Mouse (Mus musculus): ENCODE data around the gene Cope. TPM values are rescaled to one million over a fixed set of nuclear protein-coding genes. Genes with fewer than 3 reads are reported as not detected.

Gene Cope
- polyA plus RNA-seq, 2 experiments = 371 to 379 TPM

- TF ChIP-seq POLR2A (IDR thresholded peaks at IDR 0.05; ENCODE audit: borderline replicate concordance, extremely low read depth, insufficient read depth, insufficient read length) = no peak
- Histone ChIP-seq H3K27ac (replicated peaks; ENCODE audit: low read depth, low read length) (no peak overlapping the region), H3K9me3 (ENCODE audit: control insufficient read depth, low read length) (no peaks in the 10 kb centered on the region), H3K27me3 (ENCODE audit: control insufficient read depth, insufficient read depth, low read length) (no peaks in the 10 kb centered on the region), H3K4me3 (replicated peaks; ENCODE audit: low read length) (no peak overlapping the region), H3K9ac (ENCODE audit: low read depth, low read length, severe bottlenecking) (no peak overlapping the region), H3K4me1 (ENCODE audit: control insufficient read depth, insufficient read depth, low read length) (no peaks in the 10 kb centered on the region), H3K36me3 (ENCODE audit: control insufficient read depth, insufficient read depth, low read length) (peaks cover 30% of the 10 kb centered on the region), H3K4me2 (replicated peaks; ENCODE audit: low read depth, low read length, severe bottlenecking) (no peak overlapping the region)
- ATAC-seq (ENCODE audit: low FRiP score, low read depth) (no peak), DNase-seq (ENCODE audit: low spot score) (no peak)
- 80% methylated on average over 3 of the region's 3 CpGs for WGBS
Measured at GRCm38 (mm10) chr8:70267674-70268073, 34.6 kb upstream of the Cope start.

- peaks cover 23% of the 10 kb centered on the region for H3K36me3 ChIP-seq (ENCODE audit: control insufficient read depth, insufficient read depth, low read length)
- ATAC-seq (ENCODE audit: low FRiP score, low read depth) = no peak
- no peaks in the 10 kb centered on the region for H3K4me1 ChIP-seq (ENCODE audit: control insufficient read depth, insufficient read depth, low read length)
- H3K9me3 ChIP-seq (ENCODE audit: control insufficient read depth, low read length) = no peaks in the 10 kb centered on the region
- no peak for TF ChIP-seq POLR2A (IDR thresholded peaks at IDR 0.05; ENCODE audit: borderline replicate concordance, extremely low read depth, insufficient read depth, insufficient read length)
- no peak overlapping the region for H3K4me2 ChIP-seq (replicated peaks; ENCODE audit: low read depth, low read length, severe bottlenecking)
- no peak overlapping the region for H3K9ac ChIP-seq (ENCODE audit: low read depth, low read length, severe bottlenecking)
- 64% methylated on average over 5 of the region's 5 CpGs for WGBS
- H3K4me3 ChIP-seq (replicated peaks; ENCODE audit: low read length) = no peak overlapping the region
- H3K27ac ChIP-seq (replicated peaks; ENCODE audit: low read depth, low read length) = no peak overlapping the region
- H3K27me3 ChIP-seq (ENCODE audit: control insufficient read depth, insufficient read depth, low read length) = no peaks in the 10 kb centered on the region
- no peak for DNase-seq (ENCODE audit: low spot score)
Measured at GRCm38 (mm10) chr8:70268311-70268710, 34.0 kb upstream of the Cope start.

DNA sequence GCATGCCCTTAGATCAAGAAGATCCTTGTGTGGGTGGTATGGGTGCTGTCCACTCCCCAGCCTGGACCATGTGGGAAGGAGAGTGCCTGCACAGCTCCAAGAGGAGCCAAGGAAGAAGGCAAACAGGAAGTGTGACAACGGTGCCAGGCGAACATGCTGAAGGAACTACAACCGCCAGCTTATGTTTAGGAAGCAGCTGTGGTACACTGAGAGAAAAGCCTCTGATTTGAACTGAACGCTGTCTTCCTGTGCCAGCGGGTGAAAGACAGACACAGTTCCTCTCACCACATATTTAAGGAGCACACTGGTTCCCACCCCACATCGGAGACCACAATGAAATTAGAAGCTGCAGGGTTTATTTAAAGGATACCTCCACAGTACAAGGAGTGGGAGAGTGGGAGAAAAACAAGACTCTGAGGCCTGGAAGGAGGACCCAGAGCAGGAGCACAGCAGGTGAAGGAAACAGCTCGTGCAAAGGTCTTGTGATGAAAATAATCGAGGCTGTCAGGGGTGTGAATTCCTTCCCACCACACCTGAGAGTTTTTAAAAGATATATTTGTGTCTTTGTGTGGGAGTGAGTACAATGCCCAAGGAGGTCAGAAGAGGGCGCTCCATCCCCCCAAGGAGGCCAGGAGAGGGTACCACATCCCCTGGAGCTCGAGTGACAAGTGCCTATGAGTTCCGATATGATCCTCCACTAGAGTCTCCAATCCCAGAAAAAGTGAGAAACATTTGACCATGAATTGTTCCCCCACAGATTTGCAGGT, 33.3 kb upstream of the Cope start:
- no peaks in the 10 kb centered on the region for H3K27me3 ChIP-seq (ENCODE audit: control insufficient read depth, insufficient read depth, low read length)

GRCm38 (mm10) chr8:70272949-70273348, 29.4 kb upstream of the Cope start:
- no peak for DNase-seq (ENCODE audit: low spot score)

More for the DNA sequence above, 33.3 kb upstream of the Cope start:
- Histone ChIP-seq H3K9ac (ENCODE audit: low read depth, low read length, severe bottlenecking) (no peak overlapping the region), H3K4me2 (replicated peaks; ENCODE audit: low read depth, low read length, severe bottlenecking) (no peak overlapping the region), H3K27ac (replicated peaks; ENCODE audit: low read depth, low read length) (no peak overlapping the region), H3K36me3 (ENCODE audit: control insufficient read depth, insufficient read depth, low read length) (peaks cover 17% of the 10 kb centered on the region), H3K9me3 (ENCODE audit: control insufficient read depth, low read length) (no peaks in the 10 kb centered on the region), H3K4me1 (ENCODE audit: control insufficient read depth, insufficient read depth, low read length) (no peaks in the 10 kb centered on the region), H3K4me3 (replicated peaks; ENCODE audit: low read length) (no peak overlapping the region)
- 53% methylated on average over 11 of the region's 11 CpGs for WGBS
- no peak for ATAC-seq (ENCODE audit: low FRiP score, low read depth)
- DNase-seq (ENCODE audit: low spot score) = no peak
- no peak for TF ChIP-seq POLR2A (IDR thresholded peaks at IDR 0.05; ENCODE audit: borderline replicate concordance, extremely low read depth, insufficient read depth, insufficient read length)

GRCm38 (mm10) chr8:70274350-70274749, 28.0 kb upstream of the Cope start:
- Histone ChIP-seq H3K36me3 (ENCODE audit: control insufficient read depth, insufficient read depth, low read length) (no peaks in the 10 kb centered on the region), H3K27ac (replicated peaks; ENCODE audit: low read depth, low read length) (no peak overlapping the region), H3K4me2 (replicated peaks; ENCODE audit: low read depth, low read length, severe bottlenecking) (no peak overlapping the region), H3K4me1 (ENCODE audit: control insufficient read depth, insufficient read depth, low read length) (0 out of 2 replicates have a peak, but pooled peaks cover 3% of the 10 kb centered on the region), H3K4me3 (replicated peaks; ENCODE audit: low read length) (no peak overlapping the region), H3K27me3 (ENCODE audit: control insufficient read depth, insufficient read depth, low read length) (no peaks in the 10 kb centered on the region), H3K9ac (ENCODE audit: low read depth, low read length, severe bottlenecking) (no peak overlapping the region), H3K9me3 (ENCODE audit: control insufficient read depth, low read length) (no peaks in the 10 kb centered on the region)
- ATAC-seq (ENCODE audit: low FRiP score, low read depth) = no peak
- TF ChIP-seq POLR2A (IDR thresholded peaks at IDR 0.05; ENCODE audit: borderline replicate concordance, extremely low read depth, insufficient read depth, insufficient read length) = no peak
- DNase-seq (ENCODE audit: low spot score) = no peak

More at GRCm38 (mm10) chr8:70272949-70273348, 29.4 kb upstream of the Cope start:
- no peaks in the 10 kb centered on the region for H3K4me1 ChIP-seq (ENCODE audit: control insufficient read depth, insufficient read depth, low read length)
- no peak overlapping the region for H3K4me2 ChIP-seq (replicated peaks; ENCODE audit: low read depth, low read length, severe bottlenecking)
- no peak overlapping the region for H3K27ac ChIP-seq (replicated peaks; ENCODE audit: low read depth, low read length)
- H3K9ac ChIP-seq (ENCODE audit: low read depth, low read length, severe bottlenecking) = no peak overlapping the region
- no peak for ATAC-seq (ENCODE audit: low FRiP score, low read depth)
- 40% methylated on average over 3 of the region's 3 CpGs for WGBS
- H3K9me3 ChIP-seq (ENCODE audit: control insufficient read depth, low read length) = no peaks in the 10 kb centered on the region
- no peak overlapping the region for H3K4me3 ChIP-seq (replicated peaks; ENCODE audit: low read length)
- no peaks in the 10 kb centered on the region for H3K27me3 ChIP-seq (ENCODE audit: control insufficient read depth, insufficient read depth, low read length)
- no peak for TF ChIP-seq POLR2A (IDR thresholded peaks at IDR 0.05; ENCODE audit: borderline replicate concordance, extremely low read depth, insufficient read depth, insufficient read length)
- H3K36me3 ChIP-seq (ENCODE audit: control insufficient read depth, insufficient read depth, low read length) = no peaks in the 10 kb centered on the region

Data from limb, embryonic 14.5 days (tissue).